Mouse (Mus musculus): ENCODE measurements at regions not wholly inside any gene's neighbourhood (a gene's known extent, or its start where the extent isn't known, plus 50 kb on each side); places are given as distances from the start of the nearest gene placed in this dataset.
"Not testable (repeated sequence)": the region's sequence is repeated elsewhere in the genome, so short reads cannot be mapped to it uniquely, and the experiment has no call there.

GRCm38 (mm10) chr3:49686182-49686895 lies 70.8 kb downstream of the Pcdh18 start:
- ChIA-PET CTCF (no interaction called here), POLR2A (no interaction called here)

- POLR2A ChIA-PET: no interaction called here
- CTCF ChIA-PET: no interaction called here
Measured at GRCm38 (mm10) chr3:49674921-49675320, 82.2 kb downstream of the Pcdh18 start.

DNA sequence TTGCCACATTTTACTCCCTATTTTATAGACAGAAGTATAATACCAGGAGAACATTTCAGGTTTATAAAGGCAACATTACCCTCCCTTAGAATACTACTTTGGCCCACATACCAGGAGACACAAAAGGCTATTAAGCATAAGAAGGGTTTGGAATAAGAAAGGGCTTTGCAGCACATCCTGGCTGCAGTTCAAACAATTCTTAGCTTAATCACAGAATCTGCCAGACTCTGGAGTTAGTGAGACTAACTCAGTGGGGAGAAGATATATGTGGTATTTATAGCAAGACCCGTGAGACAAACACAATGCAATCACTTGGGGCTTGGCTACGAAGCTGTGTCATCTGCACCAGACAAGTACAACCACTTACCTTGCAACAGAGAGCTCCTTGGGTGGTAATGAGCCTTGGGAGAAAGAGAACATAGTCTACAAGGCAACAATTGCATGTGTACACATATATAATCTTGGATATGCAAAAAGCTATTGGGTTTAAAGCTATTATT lies 84.4 kb downstream of the Pcdh18 start:
- POLR2A ChIA-PET: no interaction called here
- CTCF ChIA-PET: no interaction called here

- POLR2A ChIA-PET: no interaction called here
- CTCF ChIA-PET: no interaction called here
Measured at GRCm38 (mm10) chr3:49667543-49668338, 89.4 kb downstream of the Pcdh18 start.

GRCm38 (mm10) chr3:49666516-49666915 lies 90.6 kb downstream of the Pcdh18 start:
- CTCF ChIA-PET: no interaction called here
- POLR2A ChIA-PET: interaction anchor here in 1 of 4 experiments (1.2 kb wide), 1 partner anchor 28 kb away, joined by 3 read pairs; no protein-coding TSS in a partner anchor

DNA sequence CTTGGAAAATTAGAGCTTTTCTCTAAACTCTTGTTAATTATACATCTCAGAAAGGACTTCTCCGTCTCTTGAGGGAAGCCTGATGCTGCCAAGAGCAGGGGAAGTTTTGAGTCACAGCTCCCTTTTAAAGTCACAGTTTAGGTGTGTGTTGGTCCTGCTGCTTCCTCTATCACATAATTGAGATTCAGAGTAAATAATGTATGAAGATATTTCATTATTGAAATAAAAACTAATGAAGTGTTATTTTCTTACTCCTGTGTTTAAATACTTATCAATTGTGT lies 108.3 kb downstream of the Pcdh18 start:
- POLR2A ChIA-PET: no interaction called here
- CTCF ChIA-PET: no interaction called here

DNA sequence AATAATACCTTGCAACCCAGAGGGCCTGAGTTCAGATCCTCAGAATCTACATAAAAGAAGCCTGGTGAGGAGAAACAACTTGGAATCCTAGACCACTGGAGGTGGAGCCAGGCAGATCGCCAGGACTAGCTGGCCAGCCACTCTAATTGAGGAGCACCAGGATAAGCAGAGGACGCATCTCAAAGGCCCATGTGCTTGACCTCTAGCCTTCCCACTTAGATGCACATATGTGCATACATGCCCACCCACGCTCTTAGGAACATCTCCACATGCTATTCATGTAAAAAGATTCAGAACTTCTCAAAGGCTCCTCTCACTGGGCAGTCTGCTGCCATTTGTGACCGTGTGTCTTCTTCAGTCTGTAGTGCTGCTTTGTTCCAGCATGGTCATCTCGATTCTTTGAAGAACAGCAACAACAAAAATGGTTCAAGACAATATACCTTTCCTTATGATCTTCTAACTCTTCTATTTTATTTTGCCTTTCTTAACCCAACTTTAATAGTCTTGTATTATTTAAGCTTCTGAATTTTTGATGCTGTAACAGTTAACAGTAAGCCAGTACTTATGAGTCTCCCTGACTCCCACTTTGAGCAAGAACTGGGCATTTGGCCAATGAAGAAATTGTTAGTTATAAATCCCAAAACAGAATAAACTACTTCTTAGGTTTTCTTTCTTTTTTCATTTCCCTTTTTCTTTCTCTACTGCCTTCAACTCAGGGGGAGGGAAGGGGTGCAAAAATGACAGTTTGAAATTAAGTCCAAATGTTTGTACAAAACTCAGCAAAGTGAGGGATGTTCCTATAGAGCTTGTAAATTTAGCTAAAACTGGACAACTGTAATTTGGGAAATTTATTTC lies 108.9 kb downstream of the Pcdh18 start:
- POLR2A ChIA-PET: no interaction called here
- CTCF ChIA-PET: no interaction called here

DNA sequence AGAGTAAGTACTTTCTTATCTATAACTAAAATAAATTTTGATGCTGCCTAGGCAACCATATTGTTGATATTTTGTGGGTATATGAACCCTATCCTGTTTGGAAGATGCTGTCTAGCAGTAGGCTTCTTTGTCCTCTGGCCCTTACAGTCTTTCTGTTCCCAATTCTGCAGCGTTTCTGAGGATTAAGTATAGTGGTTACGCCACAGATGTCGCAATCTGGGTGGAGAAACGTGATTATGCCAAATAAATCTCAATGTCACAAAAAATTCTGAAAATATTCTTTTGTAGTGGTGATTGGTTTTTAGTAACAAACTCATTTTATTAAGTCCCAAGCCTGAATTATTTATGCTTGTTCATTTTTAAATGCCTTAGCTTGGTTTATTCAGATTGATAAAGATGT lies 112.1 kb downstream of the Pcdh18 start:
- ChIA-PET CTCF (no interaction called here), POLR2A (no interaction called here)

DNA sequence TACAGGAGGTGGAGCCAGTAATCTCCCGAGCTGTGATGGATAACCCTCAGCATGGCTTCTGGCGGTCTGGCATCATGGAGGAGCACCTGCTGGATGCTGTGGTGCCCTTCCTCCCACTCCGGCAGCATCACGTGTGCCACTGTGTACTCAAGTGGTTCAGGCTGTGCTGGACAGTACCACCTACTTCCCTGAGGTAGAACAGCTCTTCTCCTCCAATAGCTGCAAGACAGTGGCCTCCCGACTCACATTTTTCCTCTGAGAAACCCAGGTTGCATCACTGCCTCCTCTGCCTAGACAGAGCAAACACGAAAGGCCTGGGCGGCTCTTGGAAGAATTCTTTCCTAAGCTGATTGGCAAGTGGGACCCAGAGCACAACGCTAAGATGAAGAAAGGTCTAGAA lies 113.3 kb downstream of the Pcdh18 start:
- ChIA-PET POLR2A (no interaction called here), CTCF (no interaction called here)

DNA sequence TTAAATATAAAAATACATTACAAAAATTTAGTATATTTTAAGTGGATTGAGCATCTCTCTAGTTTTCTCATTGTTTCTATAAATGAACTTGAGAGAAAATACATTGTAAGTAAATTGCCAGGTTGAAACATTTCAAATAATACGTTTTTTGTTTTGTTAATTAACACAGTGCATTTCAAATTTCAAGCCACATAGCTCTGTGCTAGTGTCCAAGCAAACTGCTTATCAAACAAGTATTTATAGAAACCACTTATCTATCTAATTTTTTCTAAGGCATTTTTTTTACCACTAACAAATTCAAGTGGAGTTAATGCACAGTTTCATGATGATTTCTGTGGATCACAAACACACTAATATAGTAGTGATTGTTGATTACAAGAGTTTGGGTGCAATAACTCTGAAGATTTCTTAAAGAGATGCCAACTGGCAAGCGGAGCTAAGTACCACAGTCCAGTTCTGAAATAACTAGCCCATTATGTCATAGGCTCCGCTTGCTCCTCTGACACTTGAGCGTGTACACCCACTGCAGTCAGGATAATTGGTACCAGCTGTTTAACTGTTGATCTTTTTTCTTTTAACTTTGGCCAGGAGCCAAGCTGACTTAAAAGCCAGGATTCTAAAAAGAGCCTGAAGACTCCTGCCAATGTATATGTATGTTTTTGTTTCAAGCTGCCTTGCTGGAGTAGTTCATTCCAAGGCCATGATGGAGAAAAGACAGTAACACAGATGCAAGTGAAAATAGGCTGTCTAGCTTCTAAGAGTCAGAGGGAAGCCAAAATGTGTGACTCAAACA lies 115.0 kb downstream of the Pcdh18 start:
- POLR2A ChIA-PET: no interaction called here
- CTCF ChIA-PET: no interaction called here

GRCm38 (mm10) chr3:49641411-49641810 lies 115.7 kb downstream of the Pcdh18 start:
- POLR2A ChIA-PET: no interaction called here
- CTCF ChIA-PET: no interaction called here

DNA sequence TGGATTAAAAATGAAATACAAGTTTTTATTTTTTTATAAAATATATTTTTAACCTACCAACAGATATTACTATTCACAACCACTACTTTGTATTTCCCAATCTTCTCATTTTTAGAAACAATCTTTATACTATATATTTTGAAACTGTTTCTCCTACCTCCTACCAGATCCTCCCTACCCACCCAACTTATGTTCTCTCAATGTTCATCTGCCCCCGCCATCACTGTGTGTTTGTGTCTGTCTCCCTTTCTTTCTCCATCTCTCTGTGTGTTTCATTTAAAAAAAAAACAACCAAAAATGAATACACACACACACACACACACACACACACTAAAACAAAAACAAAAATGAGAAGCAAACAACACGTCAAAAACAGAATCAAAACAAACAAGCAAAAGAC lies 118.5 kb downstream of the Pcdh18 start:
- ChIA-PET CTCF (no interaction called here), POLR2A (no interaction called here)

GRCm38 (mm10) chr3:49636676-49637075 lies 120.4 kb downstream of the Pcdh18 start:
- CTCF ChIA-PET: no interaction called here
- POLR2A ChIA-PET: no interaction called here

DNA sequence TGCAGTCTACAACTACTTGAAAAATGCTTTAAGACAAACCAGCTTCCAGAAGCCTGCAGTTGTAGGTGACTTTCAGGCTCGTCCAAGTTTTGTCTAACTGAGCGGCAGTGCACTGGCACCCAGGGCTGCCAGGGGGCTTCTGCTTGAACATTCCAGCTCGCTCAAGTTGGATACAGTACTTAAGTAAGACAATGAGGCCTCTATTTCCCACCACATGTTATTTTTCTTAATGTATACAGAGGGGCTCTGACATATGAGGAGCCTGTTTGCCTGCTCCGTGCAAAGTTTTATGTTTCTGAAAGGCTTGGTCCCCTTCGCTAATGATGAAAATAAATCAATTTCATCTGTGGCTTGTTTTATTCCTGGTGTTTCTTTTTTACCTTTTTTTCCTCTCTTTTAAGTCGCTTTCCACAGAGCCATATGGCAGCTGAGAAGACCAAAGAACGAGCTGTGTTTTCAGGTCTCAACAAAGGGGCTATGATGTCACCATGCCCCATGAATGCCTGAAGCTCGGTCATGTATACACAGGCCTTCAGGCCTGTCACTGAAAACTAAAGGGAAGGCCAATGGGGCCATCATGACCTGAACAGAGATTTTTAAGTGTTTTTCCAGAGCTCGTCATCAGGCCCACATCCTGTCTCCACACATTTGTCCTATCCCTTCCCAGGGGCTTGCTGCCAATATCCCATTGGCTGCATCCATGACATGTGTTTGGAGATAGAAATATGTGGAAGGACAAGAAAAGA lies 164.2 kb downstream of the Pcdh18 start:
- POLR2A ChIA-PET: no interaction called here

DNA sequence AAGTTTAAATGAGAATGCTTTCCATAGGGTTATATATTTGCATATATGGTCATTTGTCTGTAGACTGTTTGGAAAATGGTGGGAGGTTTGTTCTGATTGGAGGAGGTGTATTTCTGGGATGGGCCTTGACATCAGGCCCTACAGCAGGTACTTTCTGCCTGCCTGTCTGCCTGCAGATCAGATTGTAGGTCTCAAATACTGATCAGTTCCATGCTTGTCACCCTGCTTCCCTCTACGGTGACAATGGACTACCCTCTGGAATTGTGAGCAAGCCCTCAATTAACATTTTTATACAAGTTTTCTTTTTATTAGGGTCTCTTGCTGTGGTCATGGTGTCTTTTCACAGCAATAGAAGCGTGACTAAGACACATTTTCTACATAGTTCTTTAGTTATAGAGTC lies 166.9 kb downstream of the Pcdh18 start:
- ChIA-PET CTCF (no interaction called here), POLR2A (no interaction called here)

More for the DNA sequence above, 164.2 kb downstream of the Pcdh18 start:
- CTCF ChIA-PET: no interaction called here

DNA sequence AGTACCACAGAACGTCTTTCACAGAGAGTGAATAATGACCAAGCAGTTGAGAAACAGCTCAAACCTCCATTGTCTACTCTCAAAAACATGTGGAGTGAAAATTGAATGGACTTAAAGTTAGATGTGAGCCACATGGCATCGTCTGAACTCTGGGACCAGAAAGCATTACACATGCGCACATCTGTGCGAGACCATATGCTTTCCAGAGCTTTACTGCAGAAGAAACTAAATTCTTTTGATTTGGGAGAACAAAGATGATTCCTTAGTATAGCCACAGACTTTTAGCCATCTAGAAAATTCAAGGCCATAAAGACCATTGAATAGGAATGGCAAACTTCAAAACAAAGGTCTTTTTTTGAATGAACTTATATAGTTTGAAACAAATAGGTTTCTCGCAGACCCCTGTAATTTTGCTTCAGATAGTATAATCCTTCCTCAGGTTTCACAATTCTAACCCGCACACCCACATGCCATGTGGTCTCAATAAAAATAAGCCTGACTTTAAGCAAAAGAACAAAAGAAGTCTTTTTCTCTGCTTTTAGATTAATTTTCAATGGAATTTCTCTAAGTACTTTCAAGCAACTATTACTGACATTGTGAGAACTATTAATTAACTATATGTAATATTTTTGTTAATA lies 170.5 kb downstream of the Pcdh18 start:
- CTCF ChIA-PET: no interaction called here
- POLR2A ChIA-PET: no interaction called here

GRCm38 (mm10) chr3:49585962-49586361 lies 171.2 kb downstream of the Pcdh18 start:
- CTCF ChIA-PET, POLR2A ChIA-PET: not testable (repeated sequence)

- ChIA-PET CTCF (no interaction called here), POLR2A (no interaction called here)
Measured at GRCm38 (mm10) chr3:49566769-49567729, 190.1 kb downstream of the Pcdh18 start.

All from embryonic stem cell, embryonic (primary cell).